Mouse (Mus musculus) small intestine, adult 2 months (tissue): ENCODE data around the gene Copb1. TPM values are rescaled to one million over a fixed set of nuclear protein-coding genes. Genes with fewer than 3 reads are reported as not detected.

Experiments used
- H3K27ac ChIP-seq: fragments of 200-500 bp; 2 replicates; pipeline ENCODE4 v1.5.1; 2012; ENCODE audit warnings: low read depth, low read length, control low read depth, inconsistent platforms; ENCODE audit not compliant: insufficient read depth
- H3K27me3 ChIP-seq: fragments of 200-500 bp; 2 replicates; pipeline ENCODE4 v1.6.1; 2012; ENCODE audit warnings: mild to moderate bottlenecking, moderate library complexity, low read length, inconsistent platforms; ENCODE audit not compliant: control insufficient read depth, insufficient read depth
- H3K36me3 ChIP-seq: fragments of 200-500 bp; 2 replicates; pipeline ENCODE4 v1.6.1; 2012; ENCODE audit warnings: mild to moderate bottlenecking, low read length, control low read depth, inconsistent platforms; ENCODE audit not compliant: control insufficient read depth, insufficient read depth
- H3K4me1 ChIP-seq: fragments of 200-500 bp; 2 replicates; pipeline ENCODE4 v1.6.1; 2012; ENCODE audit warnings: low read length, inconsistent platforms, mixed read lengths; ENCODE audit not compliant: control insufficient read depth, insufficient read depth, insufficient read length
- H3K4me3 ChIP-seq: fragments of 200-500 bp; 2 replicates; pipeline ENCODE4 v1.5.1; 2012; ENCODE audit warnings: low read depth, mild to moderate bottlenecking, control low read depth, inconsistent platforms, low read length, moderate library complexity
- CTCF ChIP-seq: fragments of 200-500 bp; IDR thresholded peaks from 2 replicates; pipeline ENCODE4 v1.5.1; 2012; ENCODE audit warnings: low read depth, mild to moderate bottlenecking, control low read depth, inconsistent platforms, low read length, moderate library complexity, mixed read lengths; ENCODE audit not compliant: insufficient replicate concordance, insufficient read length; ENCODE audit errors: extremely low read depth
- POLR2A ChIP-seq: fragments of 200-500 bp; IDR thresholded peaks from 2 replicates; pipeline ENCODE4 v1.6.1; 2012; ENCODE audit warnings: low read depth, mild to moderate bottlenecking, control low read depth, inconsistent platforms, low read length, moderate library complexity
- WGBS: fragments of 180-500 bp; shearing (Covaris S2); methylation state at CpG from one replicate; pipeline ENCODE4 v1.1.7; 2018; 5-methylcytosine and 5-hydroxymethylcytosine counted together
- polyA plus RNA-seq: library from polyadenylated mRNA; depleted of rRNA; stranded (reverse); fragments of >200 nt; gene quantifications from 2 replicates; pipeline ENCODE4 v1.2.3, GENCODE M21; 2012; rRNA removed

Gene Copb1
- 7.9 and 21.3 TPM in 2 replicates for polyA plus RNA-seq

DNA sequence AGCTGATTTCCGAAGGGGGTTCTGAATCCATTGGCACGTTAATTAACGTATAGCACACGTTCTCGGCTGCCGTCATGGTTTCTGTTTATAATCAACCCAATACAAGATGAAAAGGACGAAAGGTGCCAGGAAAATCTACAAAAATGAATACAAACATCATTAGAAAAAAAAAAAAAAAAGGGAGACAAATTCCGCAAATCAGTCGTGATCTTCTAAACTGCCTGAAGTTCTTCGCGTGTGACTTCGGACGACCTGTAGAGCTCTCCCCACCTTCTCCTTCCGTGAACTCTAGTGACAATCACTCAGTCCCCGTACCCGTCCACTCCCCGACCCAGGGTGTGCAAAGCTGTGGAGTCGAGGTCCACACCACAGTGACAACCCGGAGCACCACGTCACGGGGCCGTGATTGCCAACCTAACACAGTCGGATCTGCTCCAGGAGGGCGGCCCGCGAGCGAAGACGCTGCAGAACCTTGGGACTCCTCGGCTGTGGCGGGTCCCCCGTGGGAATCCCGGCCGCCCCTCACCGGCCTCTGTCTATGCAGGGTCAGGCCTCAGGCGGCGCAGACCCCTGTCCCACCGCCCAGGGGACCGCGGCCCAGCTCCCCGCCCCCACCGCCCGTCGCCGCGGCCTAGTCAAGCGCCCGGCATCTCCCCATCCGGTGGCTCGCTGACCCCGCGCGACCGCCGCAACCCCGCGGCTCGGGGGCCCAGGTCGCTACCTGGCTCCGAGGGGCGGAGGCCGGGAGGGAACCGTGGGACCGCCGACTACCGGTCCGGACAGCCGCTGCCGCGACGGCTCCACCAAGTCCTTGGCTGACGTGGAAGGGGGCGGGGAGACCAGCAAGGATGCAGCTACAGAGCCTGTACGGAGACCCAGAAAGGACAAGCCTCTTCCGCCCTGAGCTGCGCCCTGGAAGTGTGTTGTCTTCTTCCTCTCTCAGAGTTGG lies at the start of gene Copb1:
Copb1 (minus strand) TSS at position 827 of the 949 bp plus-strand sequence.
- TF ChIP-seq CTCF (no peak), POLR2A (peak; percentile 82)
- peak within 1 kb of the TSS; percentile 85 for H3K4me3 ChIP-seq
- WGBS, result under 1% methylated on average over 75 of the region's 75 CpGs
- H3K4me1 ChIP-seq, result no peaks in the 10 kb centered on the region
- H3K27me3 ChIP-seq, result no peaks in the 10 kb centered on the region
- peak within 1 kb of the TSS; percentile 34 for H3K27ac ChIP-seq
- H3K36me3 ChIP-seq, result peaks cover 25% of the 10 kb centered on the region

DNA sequence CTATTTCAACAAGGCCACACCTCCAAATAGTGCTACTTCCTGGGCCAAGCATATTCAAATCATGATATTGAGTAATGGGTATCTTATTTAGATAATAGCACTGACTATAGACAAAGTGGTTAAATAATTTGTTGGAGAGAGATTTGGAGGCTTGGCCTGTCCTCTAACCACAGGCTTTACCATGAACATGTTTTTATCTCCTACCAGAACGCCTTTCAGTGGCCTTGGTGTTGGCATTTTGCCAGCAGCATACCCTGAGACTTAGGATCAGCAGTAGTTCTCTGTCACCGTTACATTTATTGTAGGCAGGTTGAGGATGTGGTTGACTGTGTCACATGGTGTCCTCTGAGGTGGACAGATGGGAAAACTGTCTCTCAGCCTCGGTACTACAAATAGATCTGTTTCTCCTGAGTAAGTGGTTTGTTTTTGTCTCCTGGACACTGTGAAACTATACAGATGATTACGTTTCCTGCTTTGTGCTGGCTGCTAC lies 46.8 kb upstream of the Copb1 start:
- TF ChIP-seq CTCF (no peak), POLR2A (no peak)
- H3K27me3 ChIP-seq, result no peaks in the 10 kb centered on the region
- H3K27ac ChIP-seq, result peak overlapping the region; percentile 21; the same call in 1 of the 2 replicates
- H3K36me3 ChIP-seq, result no peaks in the 10 kb centered on the region
- WGBS, result 47% methylated on average over 4 of the region's 4 CpGs
- H3K4me3 ChIP-seq, result no peak overlapping the region
- H3K4me1 ChIP-seq, result no peaks in the 10 kb centered on the region

DNA sequence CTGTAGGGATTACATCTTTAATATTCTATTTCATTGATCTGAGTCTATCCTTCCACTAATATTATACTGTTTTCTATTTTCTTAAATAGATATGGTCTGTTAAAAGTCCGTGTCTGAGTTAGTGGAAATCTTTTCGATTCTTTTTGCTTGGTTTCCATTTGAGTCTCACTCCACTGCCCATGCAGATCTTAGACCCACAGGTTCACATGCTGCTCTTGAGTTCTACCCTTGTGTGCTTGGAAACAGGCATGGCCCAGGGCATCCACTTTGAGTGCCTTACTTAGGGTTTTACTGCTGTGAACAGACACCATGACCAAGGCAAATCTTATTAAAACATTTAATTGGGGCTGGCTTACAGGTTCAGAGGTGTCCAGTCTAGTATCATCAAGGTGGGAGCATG lies 46.3 kb upstream of the Copb1 start:
- Histone ChIP-seq H3K27me3 (no peaks in the 10 kb centered on the region), H3K4me1 (no peaks in the 10 kb centered on the region), H3K27ac (no peak overlapping the region), H3K36me3 (no peaks in the 10 kb centered on the region), H3K4me3 (no peak overlapping the region)
- no peak for TF ChIP-seq POLR2A
- no peak for TF ChIP-seq CTCF
- WGBS, result 83% methylated on average over 2 of the region's 2 CpGs

DNA sequence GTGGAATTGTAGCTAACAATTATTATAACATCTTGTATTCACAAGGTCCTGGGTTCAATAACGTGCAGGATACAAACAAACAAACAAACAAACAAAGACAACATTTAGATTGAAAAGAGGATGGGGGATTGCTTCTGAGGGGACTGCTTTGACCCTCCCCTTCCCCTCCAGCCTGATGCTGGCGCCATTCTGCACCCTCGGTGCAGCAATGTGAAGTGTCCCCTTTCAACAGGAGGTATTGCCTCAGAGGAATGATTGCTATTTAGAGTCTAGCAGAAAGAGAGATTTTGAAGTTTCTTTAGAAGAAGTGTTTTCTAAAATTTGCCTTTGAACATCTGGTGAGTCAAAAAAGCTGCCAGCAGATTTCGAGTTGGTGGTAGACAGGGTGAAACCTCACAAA lies 44.7 kb upstream of the Copb1 start:
- no peaks in the 10 kb centered on the region for H3K36me3 ChIP-seq
- H3K27ac ChIP-seq, result no peak overlapping the region
- H3K4me1 ChIP-seq, result no peaks in the 10 kb centered on the region
- no peaks in the 10 kb centered on the region for H3K27me3 ChIP-seq
- 66% methylated on average over 4 of the region's 4 CpGs for WGBS
- TF ChIP-seq CTCF (no peak), POLR2A (no peak)
- no peak overlapping the region for H3K4me3 ChIP-seq

DNA sequence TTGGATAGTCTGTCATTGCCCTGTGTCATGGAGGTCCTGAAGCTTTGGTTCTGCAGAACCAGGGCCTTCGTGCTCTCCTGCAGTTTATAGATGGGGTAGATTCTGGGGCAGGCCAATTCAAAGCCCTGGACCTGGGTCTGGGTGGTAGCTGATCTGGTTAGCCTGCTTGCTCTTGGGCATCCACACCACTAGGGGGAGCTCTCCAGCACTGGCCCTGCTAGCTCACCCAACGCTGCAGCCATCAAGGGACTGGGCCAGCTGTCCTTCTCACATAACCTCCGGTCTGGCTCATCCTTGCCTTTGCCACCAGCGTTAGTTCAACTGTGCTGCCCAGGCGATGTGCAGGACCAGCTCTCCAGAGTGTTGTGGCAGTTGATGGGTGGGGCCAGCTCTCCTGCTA lies 40.2 kb upstream of the Copb1 start:
- Histone ChIP-seq H3K4me1 (no peaks in the 10 kb centered on the region), H3K27me3 (no peaks in the 10 kb centered on the region), H3K27ac (no peak overlapping the region), H3K36me3 (no peaks in the 10 kb centered on the region), H3K4me3 (no peak overlapping the region)
- WGBS, result 89% methylated on average over 5 of the region's 5 CpGs
- TF ChIP-seq POLR2A (no peak), CTCF (peak; percentile 54; the same call in 1 of the 2 replicates)

GRCm38 (mm10) chr7:114293903-114294302 lies 39.4 kb upstream of the Copb1 start:
- Histone ChIP-seq H3K4me3 (no peak overlapping the region), H3K27me3 (no peaks in the 10 kb centered on the region), H3K36me3 (no peaks in the 10 kb centered on the region), H3K4me1 (no peaks in the 10 kb centered on the region), H3K27ac (no peak overlapping the region)
- WGBS, result 69% methylated on average over 5 of the region's 5 CpGs
- TF ChIP-seq POLR2A, result no peak
- TF ChIP-seq CTCF, result no peak

- Histone ChIP-seq H3K27ac (peak overlapping the region; percentile 54), H3K4me1 (no peaks in the 10 kb centered on the region), H3K27me3 (no peaks in the 10 kb centered on the region), H3K36me3 (no peaks in the 10 kb centered on the region), H3K4me3 (peak overlapping the region; percentile 22)
- TF ChIP-seq POLR2A (no peak), CTCF (no peak)
- 13% methylated on average over 12 of the region's 12 CpGs for WGBS
Observed at GRCm38 (mm10) chr7:114292501-114292971, 38.0 kb upstream of the Copb1 start.
